Mouse (Mus musculus) layer of hippocampus, adult 8-10 months (tissue): Measurements from ENCODE around the gene Rpia. TPM values are rescaled to one million over a fixed set of nuclear protein-coding genes. Genes with fewer than 3 reads are reported as not detected.

ENCODE experiments used
- DNase-seq, 2 experiments: peaks; one replicate each; pipeline ENCODE4 v3.0.0; 2022; ENCODE audit warnings: low spot score in 2 of 2
- total RNA-seq, 4 experiments: library from RNA; stranded (reverse); gene quantifications; 2 replicates each; pipeline ENCODE4 v1.2.4; 2022

Rpia gene
- total RNA-seq, 4 experiments from 2014 or later = 12.9 to 17.6 (median 14.5) TPM

DNA sequence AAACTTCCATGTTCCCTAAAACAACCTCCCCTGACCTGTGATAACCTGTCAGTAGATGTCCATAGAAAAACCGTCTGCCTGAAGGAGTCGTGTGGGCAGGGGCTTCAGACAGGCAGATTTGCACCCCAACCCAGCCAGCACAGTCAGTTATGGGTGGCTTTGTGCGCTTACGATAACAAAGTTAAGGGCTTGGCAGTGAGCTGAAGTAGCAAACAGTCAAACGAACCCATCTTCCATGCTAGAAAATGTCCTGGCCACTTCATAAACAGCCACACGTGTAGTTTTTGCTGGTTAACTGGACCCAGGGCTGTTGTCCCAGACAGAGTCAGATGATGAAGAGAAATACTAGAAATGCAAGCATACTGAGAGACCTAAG, 40.1 kb downstream of the Rpia start:
- DNase-seq = no peak

DNA sequence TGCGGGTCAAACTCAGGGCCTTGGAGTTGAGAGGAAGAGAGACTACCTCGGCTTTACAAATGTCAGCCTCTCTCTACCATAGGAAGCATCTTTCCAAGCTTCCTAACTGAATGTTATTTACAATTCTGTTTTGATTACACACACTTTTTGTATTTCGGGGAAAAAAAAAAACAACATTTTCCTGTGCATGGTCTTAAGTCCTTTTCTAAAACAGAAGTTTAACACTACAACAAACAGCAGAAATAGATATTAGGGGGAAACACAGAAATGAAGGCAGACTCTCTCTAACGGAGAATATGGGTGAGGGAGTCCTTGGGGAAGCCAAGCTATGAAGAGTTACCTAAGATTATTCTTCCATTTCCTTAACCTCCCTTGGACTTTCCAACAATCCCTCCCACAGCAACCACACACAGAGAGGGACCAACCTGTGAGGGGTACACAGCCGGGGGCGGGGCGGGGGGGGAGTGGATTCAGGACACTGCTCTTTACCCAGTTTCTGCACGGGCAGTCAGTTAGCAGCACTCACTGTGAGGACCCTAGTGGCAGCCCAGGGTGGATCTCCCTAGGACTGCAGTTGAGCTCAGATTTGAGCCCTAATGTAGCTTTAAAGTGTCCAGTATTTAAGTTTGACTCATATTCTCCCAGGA, 40.7 kb downstream of the Rpia start:
- no peak for DNase-seq

DNA sequence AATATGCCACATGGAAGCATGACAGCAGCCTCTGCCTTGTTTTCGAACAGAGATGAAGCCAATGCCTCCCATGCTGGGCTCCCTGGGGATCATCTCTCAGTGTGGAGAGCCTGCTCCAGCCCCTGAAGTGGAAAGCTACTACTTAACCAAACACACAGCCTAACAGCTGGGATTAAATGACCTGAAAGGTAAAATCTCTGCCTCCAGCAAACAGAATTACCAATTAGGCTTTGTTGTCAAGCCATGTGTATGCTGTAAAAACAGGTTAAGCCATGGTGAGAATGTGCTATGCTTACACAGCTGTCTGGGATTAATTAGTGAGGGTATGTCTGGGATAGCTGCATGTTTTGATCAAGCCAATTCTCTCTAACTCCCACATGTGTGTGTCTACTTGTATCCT, 42.3 kb downstream of the Rpia start:
- DNase-seq = no peak

DNA sequence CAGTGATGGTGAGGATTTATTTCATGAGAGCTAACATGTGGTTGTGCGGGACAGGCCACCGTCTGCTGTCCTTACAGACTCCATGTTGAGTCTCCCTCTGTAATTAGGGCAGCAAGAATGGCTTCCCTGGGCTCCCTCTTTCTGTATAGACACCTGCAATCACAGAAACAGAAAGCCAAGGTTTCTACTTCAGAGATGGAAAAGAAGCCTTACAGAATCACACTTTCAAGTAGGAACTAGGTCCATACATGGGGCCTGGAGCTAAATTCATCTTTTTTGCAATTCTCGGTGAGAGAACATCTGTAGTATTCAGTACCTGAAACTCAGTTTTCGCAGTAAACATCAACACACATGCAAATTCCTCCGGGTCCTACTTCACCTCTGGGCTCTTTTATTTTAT, 44.3 kb downstream of the Rpia start:
- DNase-seq = no peak

DNA sequence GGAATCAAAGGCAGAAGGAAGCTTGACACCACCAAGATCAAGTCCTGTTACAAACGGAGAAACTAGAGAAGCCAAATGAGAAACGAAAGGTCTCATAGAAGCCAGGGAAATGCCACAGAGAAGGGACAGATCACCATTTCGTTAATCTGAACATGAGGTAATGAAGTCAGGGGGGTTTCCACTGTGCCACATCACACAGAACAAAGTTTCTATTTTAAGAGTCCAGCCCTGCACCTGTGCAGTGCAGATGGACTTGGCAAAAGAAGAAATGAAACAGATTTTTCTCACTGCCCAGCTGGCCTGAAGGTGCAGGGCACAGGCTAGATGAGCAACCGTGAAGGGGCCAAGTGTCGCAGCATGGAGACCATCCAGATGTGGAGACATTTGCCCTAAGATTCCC, 48.1 kb downstream of the Rpia start:
- no peak for DNase-seq

DNA sequence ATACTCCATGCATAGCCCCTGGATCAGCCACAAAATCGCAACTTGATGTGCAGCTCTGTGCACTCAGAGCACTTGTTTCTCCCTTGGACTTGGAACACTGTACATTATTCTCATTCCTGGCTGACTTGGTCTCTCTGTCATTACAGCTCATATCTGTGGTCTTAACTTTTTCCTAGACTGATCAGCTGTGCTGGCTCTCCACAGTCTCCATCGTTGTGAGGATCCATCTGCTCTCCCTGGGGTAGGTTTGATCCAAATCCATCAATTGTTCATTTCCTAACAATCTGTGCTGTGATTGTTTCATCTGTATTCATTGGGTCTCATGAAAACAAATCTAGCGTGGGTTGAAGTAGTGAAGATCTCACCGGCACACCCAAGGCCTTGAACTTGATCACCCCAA, 49.2 kb downstream of the Rpia start:
- DNase-seq = peak; percentile 26 to 27

DNA sequence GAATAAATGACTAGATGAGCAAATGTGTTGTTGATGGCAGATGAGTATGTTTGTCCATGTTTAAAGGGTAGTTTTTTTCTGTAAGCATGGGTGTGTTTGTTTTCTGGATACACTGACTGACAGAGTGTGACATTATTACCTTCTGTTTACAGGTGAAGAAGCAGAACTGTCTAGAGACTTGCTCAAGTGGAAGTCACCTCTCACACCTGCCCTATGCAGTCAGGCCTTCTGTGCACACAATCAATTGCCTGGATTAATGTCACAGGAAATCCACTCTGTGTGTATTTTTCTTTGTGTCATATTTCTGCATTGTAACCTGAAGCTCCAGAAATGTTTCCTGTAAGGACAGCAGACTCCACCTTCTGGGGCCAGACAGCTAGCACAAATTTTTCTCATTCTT, 51.5 kb downstream of the Rpia start:
- no peak for DNase-seq

DNA sequence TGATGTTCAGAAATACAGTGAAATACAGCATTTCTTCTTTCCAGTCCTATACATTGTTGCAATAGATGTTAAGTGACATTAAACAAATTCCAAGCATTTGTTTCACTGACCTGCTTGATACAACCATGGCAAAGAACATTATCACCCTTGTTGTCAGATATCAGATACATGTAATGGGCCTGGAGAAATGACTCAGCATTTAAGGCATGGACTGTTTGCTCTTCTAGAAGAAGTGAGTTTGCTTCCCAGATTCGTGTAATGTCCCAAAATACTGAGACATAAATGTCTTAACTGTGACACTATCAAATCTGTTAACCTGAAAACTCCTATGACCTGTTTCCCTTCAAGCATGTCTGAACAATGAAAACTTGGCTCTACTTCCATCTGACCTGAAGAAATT, 52.6 kb downstream of the Rpia start:
- DNase-seq = no peak

DNA sequence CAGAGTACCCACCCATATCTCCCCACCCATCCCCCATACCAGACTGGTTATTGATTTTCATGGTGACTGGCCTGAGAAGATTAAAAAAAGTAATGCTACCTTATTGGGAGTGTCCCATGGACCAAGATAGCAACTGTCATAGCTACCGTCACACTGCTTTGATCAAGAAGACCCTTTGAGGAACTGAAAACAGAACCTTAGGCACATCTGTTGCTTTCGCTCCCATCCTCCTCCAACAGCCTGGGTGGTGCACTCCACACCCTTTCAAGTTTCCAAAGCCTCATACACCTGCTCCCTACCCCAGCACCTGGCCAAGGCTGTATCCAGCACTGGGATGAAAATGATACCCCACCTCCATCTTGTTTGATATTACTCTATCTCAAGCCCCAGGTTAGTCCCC, 56.5 kb downstream of the Rpia start:
- DNase-seq = no peak

DNA sequence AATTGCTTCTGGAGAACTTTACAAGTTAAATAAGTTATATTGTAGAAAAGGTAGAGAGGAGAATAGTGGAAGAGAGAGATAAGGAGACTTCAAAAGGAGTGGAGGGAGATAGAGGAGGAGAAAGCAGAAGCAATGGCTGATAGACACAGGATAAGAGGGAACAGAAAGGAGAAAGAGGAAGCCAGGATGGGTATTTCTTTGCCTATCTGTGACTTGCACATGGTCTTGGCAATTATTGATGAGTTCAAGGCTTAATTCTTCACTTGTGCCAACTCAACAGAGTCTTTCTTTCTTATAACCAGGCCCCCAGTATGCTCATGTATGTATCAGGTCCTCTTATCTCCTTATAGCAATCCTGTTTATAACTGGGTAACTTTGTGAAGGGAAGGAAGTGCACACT, 61.2 kb downstream of the Rpia start:
- DNase-seq = no peak

DNA sequence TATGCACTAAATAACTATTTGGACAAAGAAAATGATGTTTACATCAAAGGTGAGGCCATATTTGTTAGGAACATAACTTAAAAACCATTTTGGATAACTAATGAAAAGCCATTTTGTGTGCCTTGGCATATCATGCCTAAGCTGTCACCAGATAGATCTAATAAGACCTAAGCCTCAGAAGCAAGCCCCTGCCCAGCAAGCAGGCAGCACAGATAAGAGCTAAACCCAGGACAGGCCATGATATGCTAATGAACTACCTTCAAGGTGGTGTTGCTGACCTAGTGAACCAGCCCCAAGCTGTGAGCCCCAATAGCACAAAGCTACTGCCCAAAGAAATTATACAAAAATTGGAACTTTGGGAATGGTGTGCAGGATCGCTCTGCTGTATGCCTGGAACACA, 62.9 kb downstream of the Rpia start:
- DNase-seq = no peak

DNA sequence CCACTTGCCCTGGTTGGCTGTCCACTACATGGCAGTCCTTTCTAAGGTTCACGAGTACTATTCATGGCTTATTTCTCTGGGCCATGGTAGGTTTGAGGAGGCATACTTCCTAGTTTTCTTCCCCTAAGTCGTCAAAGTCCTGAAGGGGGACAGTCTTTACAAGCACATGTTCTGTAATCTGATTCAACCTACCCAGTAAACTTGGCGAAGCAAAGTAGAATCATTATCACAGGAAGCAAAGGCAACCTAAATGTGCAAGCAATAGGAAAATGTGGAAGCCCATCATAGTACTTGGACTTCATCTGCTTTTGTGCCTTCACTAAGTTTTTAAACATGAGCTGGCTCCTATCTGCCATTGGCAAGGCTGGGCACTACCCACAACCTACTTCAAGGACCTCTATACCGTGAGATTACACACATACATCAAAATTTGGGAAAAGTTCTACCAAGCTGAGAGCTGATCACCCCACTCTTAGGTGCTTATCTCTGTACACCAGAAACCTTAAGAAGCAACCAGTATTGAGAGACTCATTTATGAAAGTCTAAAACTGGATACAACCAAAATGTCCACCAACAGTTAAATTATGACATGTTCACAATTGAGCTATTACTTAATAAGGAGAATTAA, 64.8 kb downstream of the Rpia start:
- DNase-seq = no peak

DNA sequence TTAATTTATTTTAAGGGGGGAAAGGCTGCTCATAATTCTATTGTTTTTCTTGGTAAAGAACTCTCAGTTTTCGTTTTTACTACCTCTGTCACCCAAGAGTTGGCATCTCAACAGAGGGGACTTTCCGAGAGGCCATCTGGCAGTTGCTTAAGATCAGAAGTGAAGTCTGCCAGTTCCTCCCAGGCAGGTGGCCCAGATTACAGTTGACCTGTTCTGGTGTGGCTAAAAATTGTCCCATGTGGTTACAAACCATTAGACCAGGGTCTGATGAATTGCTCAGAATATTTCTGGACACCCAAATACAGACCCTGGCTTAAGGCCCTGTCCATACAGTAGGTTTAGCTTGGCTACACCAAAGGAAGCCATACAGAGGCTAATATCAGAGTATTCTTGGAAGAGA, 66.4 kb downstream of the Rpia start:
- DNase-seq = no peak

DNA sequence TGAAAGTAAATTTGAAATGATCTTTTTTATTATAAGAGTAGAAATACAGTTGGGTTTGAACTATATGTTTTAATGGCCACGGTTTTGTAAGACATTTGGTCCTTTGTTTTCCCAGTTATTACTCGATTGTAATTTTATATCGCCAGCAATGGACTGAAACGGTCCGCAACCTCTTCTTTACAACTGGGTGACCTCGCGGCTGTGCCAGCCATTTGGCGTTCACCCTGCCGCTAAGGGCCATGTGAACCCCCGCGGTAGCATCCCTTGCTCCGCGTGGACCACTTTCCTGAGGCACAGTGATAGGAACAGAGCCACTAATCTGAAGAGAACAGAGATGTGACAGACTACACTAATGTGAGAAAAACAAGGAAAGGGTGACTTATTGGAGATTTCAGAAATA, 67.3 kb downstream of the Rpia start:
- no peak for DNase-seq

DNA sequence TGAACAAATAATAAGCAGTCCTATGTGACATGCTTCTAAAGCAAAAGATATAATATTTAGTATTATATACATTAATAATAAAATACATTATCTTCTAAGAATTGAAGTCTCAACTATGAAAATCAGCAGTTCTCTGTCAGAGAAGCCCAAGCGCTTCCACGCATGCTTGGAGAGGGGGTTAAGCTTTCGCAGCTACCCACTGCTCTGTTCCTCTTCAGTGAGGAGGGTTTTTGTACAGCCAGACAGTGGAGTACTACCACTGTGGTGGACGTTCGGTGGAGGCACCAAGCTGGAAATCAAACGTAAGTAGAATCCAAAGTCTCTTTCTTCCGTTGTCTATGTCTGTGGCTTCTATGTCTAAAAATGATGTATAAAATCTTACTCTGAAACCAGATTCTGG, 69.7 kb downstream of the Rpia start:
- DNase-seq = no peak

DNA sequence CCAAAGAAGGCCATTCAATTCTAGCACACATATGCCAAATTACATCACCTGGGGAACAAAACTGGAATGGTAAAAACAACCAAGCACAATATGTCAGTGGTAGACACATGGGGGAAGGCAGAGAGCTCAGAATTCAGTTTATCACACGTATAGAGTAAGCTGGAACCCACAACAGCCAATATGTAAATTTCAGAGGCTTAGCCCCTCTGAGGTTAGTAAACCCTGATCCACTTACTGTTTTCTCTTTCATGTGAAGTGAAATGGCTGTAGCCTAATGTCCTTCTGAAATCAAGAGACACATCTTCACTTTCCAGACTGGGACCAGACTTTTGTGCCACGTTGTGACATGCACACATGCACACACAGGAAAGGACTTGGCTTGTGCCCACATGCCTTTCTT, 73.3 kb downstream of the Rpia start:
- DNase-seq = no peak

DNA sequence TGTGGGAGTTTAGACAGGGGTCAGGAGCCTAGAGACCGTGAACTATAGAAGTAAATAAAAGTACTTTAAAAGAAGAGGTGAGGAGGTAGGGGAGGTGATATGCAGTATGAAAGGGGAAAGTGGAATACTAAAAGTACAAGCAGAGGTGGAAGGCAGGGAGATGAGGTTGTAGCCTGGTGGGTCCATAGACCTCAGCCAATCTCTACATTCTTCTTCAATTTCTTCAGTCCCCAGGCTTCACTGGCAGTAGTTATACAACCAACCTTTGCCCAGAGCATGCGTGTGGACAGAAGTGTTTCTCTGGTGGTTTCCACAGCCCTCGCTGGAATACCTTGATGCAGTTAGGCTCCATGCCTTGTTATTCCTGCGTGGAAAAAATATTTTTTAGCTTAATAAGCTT, 73.9 kb downstream of the Rpia start:
- no peak for DNase-seq

DNA sequence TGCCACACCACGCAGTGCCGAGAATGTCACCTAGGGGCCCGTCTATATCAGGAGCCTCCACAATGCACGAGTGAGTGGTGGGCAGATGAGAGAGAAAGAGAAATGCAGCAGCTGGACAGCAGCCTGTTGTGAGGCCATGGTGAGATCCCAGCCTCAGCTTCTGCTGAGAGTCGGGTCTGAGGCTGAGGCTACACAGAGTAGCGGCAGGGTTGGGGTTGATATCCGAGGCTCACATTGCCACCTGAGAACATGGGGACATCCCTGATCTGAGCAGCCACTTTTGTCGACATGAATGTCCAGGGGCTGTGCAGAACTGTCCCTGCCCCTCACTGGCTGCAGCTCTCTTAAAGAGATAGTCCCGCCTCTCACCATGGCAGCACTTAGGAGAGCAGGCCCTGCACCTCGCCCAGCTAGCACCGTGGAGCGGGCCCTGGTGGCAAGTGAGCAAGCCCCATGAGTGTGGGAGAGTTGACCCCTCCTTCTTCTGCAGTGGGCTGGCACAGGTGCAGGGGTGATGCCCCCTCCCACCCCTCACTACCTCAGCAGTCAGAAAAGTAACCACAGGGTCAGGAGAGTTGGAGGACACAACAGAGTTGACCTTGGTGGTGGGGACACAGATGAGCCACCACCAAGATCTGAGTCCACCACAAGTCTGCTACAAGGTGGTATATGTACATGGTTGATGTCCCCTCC, 75.2 kb downstream of the Rpia start:
- no peak for DNase-seq

Other genes with a start within 250 kb of the Rpia start
- gene Eif2ak3, start 52.3 kb upstream of the Rpia start, total RNA-seq = 10 to 100 TPM; 20.5 to 24.2 (median 23.1) TPM
- not detected for gene Tex37, start 126.7 kb upstream of the Rpia start, total RNA-seq
- gene Foxi3, start 164.3 kb upstream of the Rpia start, total RNA-seq = not detected